ENCODE assay signal across 22 mouse cellular contexts in the genomic region with DNA sequence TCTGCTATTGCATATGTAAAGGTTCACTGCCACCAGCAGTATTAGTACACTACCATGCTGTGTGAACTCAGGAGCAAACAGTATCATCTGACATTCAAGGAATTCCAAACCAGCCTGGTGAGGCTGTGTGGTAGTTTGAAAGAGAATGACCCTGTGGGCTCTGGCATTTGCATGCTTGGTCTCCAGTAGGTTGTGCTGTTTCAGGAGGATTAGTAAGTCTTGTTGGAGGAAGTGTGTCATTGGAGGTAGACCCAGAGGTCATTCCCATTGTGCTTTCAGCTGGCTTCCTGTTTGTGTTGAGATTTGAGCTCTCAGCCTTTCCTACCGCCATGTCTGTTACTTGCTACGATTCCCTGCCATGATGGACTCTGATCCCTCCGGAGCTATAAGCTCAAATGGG.
DNase-seq lines count a peak whose midpoint lies in the region; ATAC-seq and TF ChIP-seq lines count a peak whose summit lies in the region.
"Had no signal": no experiment of that assay in that cellular context is flagged by ENCODE, and none has a peak within 500 bp of the region (broad histone marks: within the 10 kb centered on the region; RNA-seq: fewer than 3 reads in every experiment).

No protein-coding gene starts in this region.

- H3K4me3 ChIP-seq in heart, postnatal 0 days (ENCODE audit: low read depth, low read length) = no peak overlapping the region
- no peak overlapping the region for H3K4me3 ChIP-seq in heart, adult 2 months
- no peak overlapping the region for H3K4me3 ChIP-seq in lung, embryonic 14.5 days (ENCODE audit: low read depth, low read length)
- H3K4me3 ChIP-seq: embryonic facial prominence, embryonic 15.5 days; erythroblast, embryonic 14.5 days; forebrain, embryonic 10.5 days; gastrocnemius, adult 2 months; heart, embryonic 10.5 days; heart, embryonic 15.5 days; hindbrain, embryonic 10.5 days had no signal

- H3K9me3 ChIP-seq in heart, postnatal 0 days (replicated peaks; ENCODE audit: control insufficient read depth, low read length) = no peaks in the 10 kb centered on the region
- no peaks in the 10 kb centered on the region for H3K9me3 ChIP-seq in lung, embryonic 14.5 days (ENCODE audit: low read depth, low read length)
- H3K9me3 ChIP-seq: embryonic facial prominence, embryonic 15.5 days; forebrain, embryonic 10.5 days; heart, embryonic 10.5 days; heart, embryonic 15.5 days; hindbrain, embryonic 10.5 days had no signal

- DNase-seq in heart, postnatal 0 days (ENCODE audit: low spot score) = peak; percentile 14
- no peak for DNase-seq in heart, adult 2 months
- peak; percentile 32 for DNase-seq in lung, embryonic 14.5 days
- no peak for DNase-seq in lung, postnatal 36 days
- DNase-seq in ES-CJ7 (ENCODE audit: low read depth, low spot score) = peak; percentile 32
- peak; percentile 63 for DNase-seq in ZHBTc4 (ENCODE audit: low read depth, low spot score)
- DNase-seq in cerebellum, postnatal 4 days (ENCODE audit: low spot score in 2 of 2) = no peak
- DNase-seq: adrenal gland, adult 8-10 months; adrenal gland, postnatal 36 days; cerebellum, adult 2 months; cerebellum, postnatal 10 days; gastrocnemius, adult 2 months; gastrocnemius, postnatal 25 days had no signal

- H3K9ac ChIP-seq in heart, postnatal 0 days (replicated peaks; ENCODE audit: low read depth, low read length) = no peak overlapping the region
- H3K9ac ChIP-seq in heart, adult 2 months (ENCODE audit: low read depth, low read length) = no peak overlapping the region
- H3K9ac ChIP-seq in lung, embryonic 14.5 days = no peak overlapping the region
- H3K9ac ChIP-seq: embryonic facial prominence, embryonic 15.5 days; heart, embryonic 15.5 days; hindbrain, embryonic 14.5 days had no signal

- intact Hi-C loops in heart, adult 2 months (cut with DNase I) = no loop called here

- no peaks in the 10 kb centered on the region for H3K36me3 ChIP-seq in heart, postnatal 0 days (replicated peaks; ENCODE audit: control insufficient read depth, insufficient read depth, low read length)
- no peaks in the 10 kb centered on the region for H3K36me3 ChIP-seq in heart, adult 2 months (ENCODE audit: control insufficient read depth, insufficient read depth, low read length)
- H3K36me3 ChIP-seq in lung, embryonic 14.5 days (ENCODE audit: insufficient read depth) = no peaks in the 10 kb centered on the region
- H3K36me3 ChIP-seq: embryonic facial prominence, embryonic 15.5 days; forebrain, embryonic 10.5 days; heart, embryonic 10.5 days; heart, embryonic 15.5 days; hindbrain, embryonic 10.5 days had no signal

- no peak for TF ChIP-seq POLR2A in heart, adult 2 months (IDR thresholded peaks at IDR 0.05; ENCODE audit: insufficient read depth, low read depth, low read length)

- no peak for TF ChIP-seq EP300 in heart, postnatal 0 days (IDR thresholded peaks at IDR 0.05; ENCODE audit: low read depth)
- no peak for TF ChIP-seq EP300 in heart, adult 2 months (IDR thresholded peaks at IDR 0.05; ENCODE audit: insufficient read depth, low read depth, low read length)

- H3K4me2 ChIP-seq in heart, postnatal 0 days (ENCODE audit: low read depth, low read length) = no peak overlapping the region
- no peak overlapping the region for H3K4me2 ChIP-seq in lung, embryonic 14.5 days
- H3K4me2 ChIP-seq: embryonic facial prominence, embryonic 15.5 days; heart, embryonic 15.5 days; hindbrain, embryonic 14.5 days had no signal

- TF ChIP-seq CTCF in heart, postnatal 0 days (IDR thresholded peaks at IDR 0.05; ENCODE audit: low read depth) = no peak
- TF ChIP-seq CTCF in heart, adult 2 months (IDR thresholded peaks at IDR 0.05) = no peak
- TF ChIP-seq CTCF in lung, embryonic 14.5 days (IDR thresholded peaks at IDR 0.05; ENCODE audit: low read depth) = no peak

- 69% methylated on average over 3 of the region's 3 CpGs for WGBS in heart, postnatal 0 days
- 53% methylated on average over 3 of the region's 3 CpGs for WGBS in heart, adult 2 months
- WGBS in lung, embryonic 14.5 days = 63% methylated on average over 3 of the region's 3 CpGs

- no peaks in the 10 kb centered on the region for H3K79me2 ChIP-seq in heart, adult 2 months (replicated peaks; ENCODE audit: control insufficient read depth, insufficient read depth, low read length)

- H3K4me1 ChIP-seq in heart, postnatal 0 days (ENCODE audit: control insufficient read depth, insufficient read depth) = 0 out of 2 replicates have a peak, but pooled peaks cover 4% of the 10 kb centered on the region
- peaks cover 2% of the 10 kb centered on the region; the same call in 1 of the 2 replicates for H3K4me1 ChIP-seq in heart, adult 2 months (ENCODE audit: control insufficient read depth, insufficient read depth, low read length)
- H3K4me1 ChIP-seq in lung, embryonic 14.5 days (ENCODE audit: insufficient read depth) = 0 out of 2 replicates have a peak, but pooled peaks cover 12% of the 10 kb centered on the region

- ATAC-seq in heart, postnatal 0 days (ENCODE audit: insufficient read depth, low read depth) = no peak
- ATAC-seq in lung, embryonic 14.5 days (ENCODE audit: insufficient read depth) = no peak
- ATAC-seq: forebrain, embryonic 14.5 days; intestine, embryonic 16.5 days had no signal

- H3K27me3 ChIP-seq in heart, postnatal 0 days (ENCODE audit: control insufficient read depth, insufficient read depth, low read length) = no peaks in the 10 kb centered on the region
- H3K27me3 ChIP-seq in heart, adult 2 months (ENCODE audit: control insufficient read depth, insufficient read depth, low read length) = no peaks in the 10 kb centered on the region; the same call in none of the 2 replicates
- H3K27me3 ChIP-seq in lung, embryonic 14.5 days (ENCODE audit: insufficient read depth, low read length) = no peaks in the 10 kb centered on the region
- H3K27me3 ChIP-seq: embryonic facial prominence, embryonic 15.5 days; heart, embryonic 15.5 days had no signal

- no peak overlapping the region for H3K27ac ChIP-seq in heart, postnatal 0 days (ENCODE audit: low read depth)
- no peak overlapping the region for H3K27ac ChIP-seq in heart, adult 2 months
- H3K27ac ChIP-seq in lung, embryonic 14.5 days (ENCODE audit: low read depth) = no peak overlapping the region
- H3K27ac ChIP-seq: embryonic facial prominence, embryonic 15.5 days; forebrain, embryonic 10.5 days; gastrocnemius, adult 2 months; heart, embryonic 10.5 days; heart, embryonic 15.5 days; hindbrain, embryonic 10.5 days; hindbrain, embryonic 14.5 days had no signal

Comparison
In these comparisons a context has a peak if more than half of its experiments do, and no peak if none do; other contexts are left out.
1. DNase-seq: peak in heart, postnatal 0 days (single experiment), lung, embryonic 14.5 days (single experiment), ES-CJ7 (single experiment) and ZHBTc4 (single experiment); none in heart, adult 2 months (0 of 2), lung, postnatal 36 days (single experiment) and cerebellum, postnatal 4 days (0 of 2).